Mouse (Mus musculus) forebrain, embryonic 16.5 days (tissue): ENCODE data around the gene Gps2. TPM values are rescaled to one million over a fixed set of nuclear protein-coding genes. Genes with fewer than 3 reads are reported as not detected.

ENCODE experiments used
- ATAC-seq: fragments of 200-750 bp; cut with Nextera tagmentation; 2 replicates; pipeline ENCODE4 v1.8.0; 2017; ENCODE audit warnings: mild to moderate bottlenecking, moderate library complexity
- H3K27ac ChIP-seq: fragments of 300-500 bp; sonication (generic); 2 replicates; pipeline ENCODE4 v1.5.1; 2014; ENCODE audit warnings: low read length, control low read depth
- H3K27me3 ChIP-seq: fragments of 300-500 bp; sonication (generic); replicated peaks from 2 replicates; pipeline ENCODE4 v1.6.1; 2014; ENCODE audit warnings: low read length; ENCODE audit not compliant: control insufficient read depth, insufficient read depth
- H3K36me3 ChIP-seq: fragments of 300-500 bp; sonication (generic); 2 replicates; pipeline ENCODE4 v1.6.1; 2014; ENCODE audit not compliant: control insufficient read depth, insufficient read depth
- H3K4me1 ChIP-seq: fragments of 300-500 bp; sonication (generic); replicated peaks from 2 replicates; pipeline ENCODE4 v1.6.1; 2014; ENCODE audit warnings: low read length; ENCODE audit not compliant: control insufficient read depth, insufficient read depth
- H3K4me2 ChIP-seq: fragments of 300-500 bp; sonication (generic); 2 replicates; pipeline ENCODE4 v1.6.1; 2014; ENCODE audit warnings: mild to moderate bottlenecking, low read length, control low read depth
- H3K4me3 ChIP-seq: fragments of 300-500 bp; sonication (generic); replicated peaks from 2 replicates; pipeline ENCODE4 v1.5.1; 2014; ENCODE audit warnings: mild to moderate bottlenecking, low read length, control low read depth
- H3K9ac ChIP-seq: fragments of 300-500 bp; sonication (generic); replicated peaks from 2 replicates; pipeline ENCODE4 v1.6.1; 2014; ENCODE audit warnings: low read depth, low read length, control low read depth
- H3K9me3 ChIP-seq: fragments of 300-500 bp; sonication (generic); 2 replicates; pipeline ENCODE4 v1.6.1; 2016; ENCODE audit warnings: low read length; ENCODE audit not compliant: control insufficient read depth
- WGBS: fragments of 180-500 bp; shearing (Covaris S2); extraction: QIAGEN DNeasy Blood & Tissue Kit; methylation state at CpG from one replicate; pipeline ENCODE4 v1.1.7; 2014; 5-methylcytosine and 5-hydroxymethylcytosine counted together
- polyA plus RNA-seq: library from polyadenylated mRNA; unstranded; fragments of >200 nt; fragmentation: Nextera tagmentation; extraction: Ambion mirVana; gene quantifications from 2 replicates; pipeline ENCODE4 v1.2.1, GENCODE M21; 2015

Gps2 gene
- polyA plus RNA-seq, 1 experiment from 2014 or later = 91.8 TPM

DNA sequence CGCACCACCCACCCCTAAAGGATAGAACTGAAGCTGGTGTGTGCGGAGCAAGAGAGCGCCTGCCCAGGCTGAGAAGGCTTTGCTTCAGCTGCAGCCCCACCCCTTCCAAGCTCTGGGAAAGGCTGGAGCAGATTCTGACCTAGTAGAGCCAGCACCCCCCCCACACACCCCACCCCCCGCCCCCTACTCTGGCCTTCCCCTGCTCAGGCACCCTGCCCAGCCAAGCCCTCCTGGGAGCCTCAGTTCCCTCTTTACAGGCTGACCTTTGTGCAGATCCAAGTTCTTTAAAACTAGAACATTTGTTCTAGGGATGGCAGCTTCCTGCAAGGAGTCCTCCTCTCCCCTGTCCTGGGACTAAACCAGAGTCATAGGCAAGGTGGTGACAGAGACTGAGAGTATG, 23.7 kb downstream of the Gps2 start:
- no peak overlapping the region for H3K4me3 ChIP-seq
- no peaks in the 10 kb centered on the region for H3K36me3 ChIP-seq
- H3K27ac ChIP-seq = no peak overlapping the region
- H3K9ac ChIP-seq = no peak overlapping the region
- ATAC-seq = no peak
- peaks cover 22% of the 10 kb centered on the region for H3K4me1 ChIP-seq
- H3K9me3 ChIP-seq = no peaks in the 10 kb centered on the region
- H3K27me3 ChIP-seq = peaks cover 13% of the 10 kb centered on the region
- H3K4me2 ChIP-seq = no peak overlapping the region
- WGBS = 32% methylated on average over 4 of the region's 4 CpGs

DNA sequence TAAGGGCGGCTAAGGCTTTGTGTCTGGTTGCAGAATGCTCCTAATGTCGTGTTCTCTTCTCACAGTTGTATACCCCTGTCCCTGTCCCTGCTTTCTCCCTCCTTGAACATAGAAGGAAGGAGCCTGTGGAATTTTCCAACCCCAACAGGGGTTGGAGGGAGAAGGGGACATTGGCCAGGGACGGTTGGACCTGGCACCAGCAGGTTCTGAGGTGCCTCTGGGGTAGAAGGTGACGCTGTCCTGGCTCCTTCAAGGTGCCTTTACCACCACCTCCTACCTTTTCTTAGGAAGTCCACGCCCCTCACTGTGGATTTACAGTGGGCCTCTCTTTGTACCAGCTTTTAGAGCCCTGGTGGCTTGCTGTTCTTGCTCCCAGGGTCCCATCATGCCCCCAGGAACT, 24.1 kb downstream of the Gps2 start:
- no peak for ATAC-seq
- WGBS = 68% methylated on average over 5 of the region's 5 CpGs
- H3K4me1 ChIP-seq = peaks cover 22% of the 10 kb centered on the region

DNA sequence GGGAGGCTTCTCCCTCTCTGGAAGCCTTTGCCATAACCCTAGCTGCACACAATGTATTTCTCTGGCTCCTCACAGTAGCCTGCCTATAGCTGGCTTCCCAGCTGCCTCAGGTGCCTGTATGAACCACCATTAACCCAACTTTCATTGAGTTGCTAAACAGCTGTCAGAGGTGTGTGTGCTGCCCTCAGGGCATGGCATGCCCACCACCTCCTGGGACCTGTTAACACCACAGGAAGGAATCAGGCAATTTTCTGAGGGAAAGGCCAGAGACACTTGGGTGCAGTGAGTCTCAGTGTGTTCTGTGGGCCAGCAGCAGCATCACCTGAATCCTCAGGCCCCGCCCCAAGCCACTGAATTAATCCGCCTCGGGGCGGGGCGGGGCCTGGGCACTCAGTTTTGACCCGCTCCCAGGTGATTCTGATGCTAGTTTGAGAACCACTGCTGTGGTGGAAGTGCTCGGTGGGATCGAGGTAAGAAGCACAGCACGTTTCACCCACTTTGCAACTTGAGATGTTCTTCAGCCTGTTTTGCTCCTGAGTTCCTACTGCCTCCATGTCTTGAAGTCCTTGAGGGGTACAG, 24.8 kb downstream of the Gps2 start:
- Histone ChIP-seq H3K9me3 (no peaks in the 10 kb centered on the region), H3K27me3 (peaks cover 13% of the 10 kb centered on the region), H3K4me2 (no peak overlapping the region), H3K4me3 (no peak overlapping the region), H3K9ac (no peak overlapping the region), H3K36me3 (no peaks in the 10 kb centered on the region), H3K27ac (no peak overlapping the region), H3K4me1 (peaks cover 22% of the 10 kb centered on the region)
- WGBS = 18% methylated on average over 9 of the region's 9 CpGs
- ATAC-seq = no peak

More for the DNA sequence above, 24.1 kb downstream of the Gps2 start:
- H3K27ac ChIP-seq = no peak overlapping the region
- H3K9me3 ChIP-seq = no peaks in the 10 kb centered on the region
- H3K9ac ChIP-seq = no peak overlapping the region
- H3K4me3 ChIP-seq = no peak overlapping the region
- no peak overlapping the region for H3K4me2 ChIP-seq
- peaks cover 13% of the 10 kb centered on the region for H3K27me3 ChIP-seq
- H3K36me3 ChIP-seq = no peaks in the 10 kb centered on the region

DNA sequence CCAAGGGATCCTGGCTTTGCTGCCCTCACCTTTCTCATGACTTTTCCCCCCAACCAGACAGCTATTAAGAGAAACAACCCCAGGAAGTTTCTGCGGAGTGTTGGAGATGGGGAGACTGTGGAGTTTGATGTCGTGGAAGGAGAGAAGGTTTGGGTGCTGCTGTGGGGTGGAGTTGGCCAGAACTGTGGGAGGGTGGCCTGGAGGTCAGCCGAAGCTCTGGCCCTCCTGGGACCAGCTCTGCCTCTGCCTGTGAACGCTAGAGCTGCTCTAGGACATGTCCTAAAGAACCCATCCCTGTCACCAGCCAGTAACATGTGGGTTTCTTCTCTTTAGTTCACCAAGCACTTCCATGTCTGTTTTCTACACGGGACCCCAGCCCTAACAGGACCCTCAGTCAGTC, 25.5 kb downstream of the Gps2 start:
- H3K4me2 ChIP-seq = no peak overlapping the region
- H3K4me3 ChIP-seq = no peak overlapping the region
- no peaks in the 10 kb centered on the region for H3K36me3 ChIP-seq
- H3K27me3 ChIP-seq = peaks cover 13% of the 10 kb centered on the region
- H3K9ac ChIP-seq = no peak overlapping the region
- 66% methylated on average over 5 of the region's 5 CpGs for WGBS
- H3K27ac ChIP-seq = no peak overlapping the region
- peaks cover 19% of the 10 kb centered on the region for H3K4me1 ChIP-seq
- no peaks in the 10 kb centered on the region for H3K9me3 ChIP-seq
- no peak for ATAC-seq

DNA sequence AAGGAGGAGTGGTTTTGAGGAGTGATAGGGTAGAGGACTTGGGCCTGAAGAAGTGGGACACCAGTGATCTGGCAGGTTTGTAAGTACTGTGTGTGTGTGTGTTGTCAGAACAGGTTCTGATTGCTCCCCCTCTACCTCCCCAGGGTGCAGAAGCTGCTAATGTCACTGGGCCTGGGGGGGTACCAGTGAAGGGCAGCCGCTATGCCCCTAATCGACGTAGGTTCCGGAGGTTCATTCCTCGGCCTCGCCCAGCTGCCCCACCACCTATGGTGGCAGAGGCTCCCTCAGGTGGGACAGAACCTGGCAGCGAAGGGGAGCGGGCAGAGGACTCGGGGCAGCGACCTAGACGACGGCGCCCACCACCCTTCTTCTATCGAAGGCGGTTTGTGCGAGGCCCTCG, 26.0 kb downstream of the Gps2 start:
- H3K9ac ChIP-seq = no peak overlapping the region
- H3K4me1 ChIP-seq = peaks cover 15% of the 10 kb centered on the region
- H3K36me3 ChIP-seq = no peaks in the 10 kb centered on the region
- no peaks in the 10 kb centered on the region for H3K9me3 ChIP-seq
- no peak overlapping the region for H3K4me3 ChIP-seq
- WGBS = 94% methylated on average over 17 of the region's 17 CpGs
- no peak for ATAC-seq
- peaks cover 13% of the 10 kb centered on the region for H3K27me3 ChIP-seq
- H3K4me2 ChIP-seq = no peak overlapping the region
- H3K27ac ChIP-seq = no peak overlapping the region

DNA sequence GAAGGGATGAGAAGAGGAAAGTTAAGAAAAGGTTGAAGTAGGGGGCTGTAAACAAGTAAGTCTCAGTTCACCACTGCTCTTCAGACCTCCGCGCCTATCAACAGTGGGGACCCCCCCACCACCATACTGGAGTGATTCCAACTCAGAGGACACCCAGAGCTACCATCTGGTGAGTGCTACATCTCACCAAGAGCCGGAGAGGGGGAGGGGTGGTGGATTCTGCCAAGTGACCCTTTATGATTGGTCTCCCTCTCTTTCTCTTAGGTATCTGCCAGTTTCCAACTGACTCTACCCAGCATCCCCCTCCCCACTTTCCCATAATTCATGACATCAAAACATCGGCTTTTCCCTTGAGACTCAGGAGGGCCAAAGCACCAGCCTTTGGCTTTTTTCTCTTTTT, 27.3 kb downstream of the Gps2 start:
- H3K27me3 ChIP-seq = peaks cover 13% of the 10 kb centered on the region

DNA sequence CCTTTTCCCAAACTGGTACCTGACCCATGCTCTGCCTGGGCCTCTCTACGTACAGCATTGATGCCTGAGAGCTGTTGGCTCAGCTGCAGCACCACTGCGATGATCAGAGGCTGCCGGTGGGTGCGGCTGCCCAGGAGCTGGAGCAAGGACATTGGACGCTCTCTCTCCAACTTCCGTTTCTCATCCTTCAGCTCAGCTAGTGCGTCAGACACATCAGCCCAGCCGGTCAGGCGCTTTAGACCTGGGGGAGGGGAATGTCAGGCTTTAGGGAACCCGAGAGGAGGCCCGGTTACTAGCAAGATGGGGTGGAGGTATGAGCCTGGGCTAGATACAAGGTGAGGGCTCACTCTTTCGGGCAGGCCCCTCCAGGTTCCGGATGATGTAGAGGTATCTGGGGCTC, 31.5 kb downstream of the Gps2 start:
- Histone ChIP-seq H3K9ac (no peak overlapping the region), H3K36me3 (no peaks in the 10 kb centered on the region), H3K4me3 (no peak overlapping the region), H3K27me3 (no peaks in the 10 kb centered on the region), H3K4me1 (peaks cover 17% of the 10 kb centered on the region), H3K9me3 (no peaks in the 10 kb centered on the region), H3K27ac (no peak overlapping the region), H3K4me2 (no peak overlapping the region)
- WGBS = 84% methylated on average over 13 of the region's 13 CpGs
- ATAC-seq = no peak

More for the DNA sequence above, 27.3 kb downstream of the Gps2 start:
- ATAC-seq = no peak
- H3K4me1 ChIP-seq = peaks cover 9% of the 10 kb centered on the region
- 80% methylated on average over 4 of the region's 4 CpGs for WGBS
- H3K9ac ChIP-seq = no peak overlapping the region
- H3K4me3 ChIP-seq = no peak overlapping the region
- no peaks in the 10 kb centered on the region for H3K9me3 ChIP-seq
- H3K36me3 ChIP-seq = no peaks in the 10 kb centered on the region
- H3K4me2 ChIP-seq = no peak overlapping the region
- H3K27ac ChIP-seq = no peak overlapping the region

DNA sequence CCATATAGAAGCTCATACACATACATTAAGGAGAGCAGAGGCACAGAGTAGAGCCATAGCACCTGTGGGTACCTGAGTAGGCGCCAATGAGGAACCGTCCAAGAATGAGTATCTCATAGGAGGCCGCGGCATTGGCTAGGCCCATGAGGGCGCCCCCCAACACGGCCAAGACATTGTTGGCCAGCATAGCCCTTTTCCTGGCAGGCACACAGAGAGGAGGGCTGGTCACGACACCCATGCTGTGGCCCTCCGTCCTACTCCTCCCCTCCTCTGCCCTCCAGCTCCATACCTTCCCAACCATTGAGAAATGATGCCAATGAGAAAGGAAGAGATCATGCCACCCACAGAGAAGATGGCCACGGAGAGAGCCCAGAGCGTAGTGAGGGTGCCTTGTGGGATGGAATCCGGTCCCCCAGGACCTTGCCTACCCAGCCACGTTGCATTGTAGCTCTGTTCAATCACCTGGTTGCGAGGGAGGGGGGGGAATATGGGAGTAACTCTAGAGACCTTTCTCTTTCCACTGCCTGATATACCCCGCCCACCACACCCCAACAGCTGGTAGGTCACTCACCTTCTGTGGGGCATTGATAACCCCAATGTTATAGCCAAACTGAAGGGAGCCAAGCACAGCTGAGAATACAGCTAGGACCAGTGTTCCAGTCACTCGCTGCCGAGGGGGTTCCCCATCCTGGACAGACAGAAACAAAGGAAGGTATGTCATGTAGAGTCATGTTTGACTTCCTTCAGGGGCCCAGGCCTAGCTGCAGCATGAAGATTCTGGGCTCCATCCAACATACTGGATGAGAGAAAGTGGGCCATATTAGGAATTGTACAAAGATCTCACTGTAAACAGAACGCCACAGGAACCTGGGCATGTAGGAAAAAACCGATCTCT, 32.6 kb downstream of the Gps2 start:
- Histone ChIP-seq H3K9me3 (no peaks in the 10 kb centered on the region), H3K27me3 (no peaks in the 10 kb centered on the region), H3K9ac (no peak overlapping the region), H3K36me3 (no peaks in the 10 kb centered on the region), H3K4me3 (no peak overlapping the region), H3K4me2 (no peak overlapping the region), H3K4me1 (peaks cover 17% of the 10 kb centered on the region), H3K27ac (no peak overlapping the region)
- 91% methylated on average over 18 of the region's 18 CpGs for whole genome bisulfite sequencing
- ATAC-seq = no peak

DNA sequence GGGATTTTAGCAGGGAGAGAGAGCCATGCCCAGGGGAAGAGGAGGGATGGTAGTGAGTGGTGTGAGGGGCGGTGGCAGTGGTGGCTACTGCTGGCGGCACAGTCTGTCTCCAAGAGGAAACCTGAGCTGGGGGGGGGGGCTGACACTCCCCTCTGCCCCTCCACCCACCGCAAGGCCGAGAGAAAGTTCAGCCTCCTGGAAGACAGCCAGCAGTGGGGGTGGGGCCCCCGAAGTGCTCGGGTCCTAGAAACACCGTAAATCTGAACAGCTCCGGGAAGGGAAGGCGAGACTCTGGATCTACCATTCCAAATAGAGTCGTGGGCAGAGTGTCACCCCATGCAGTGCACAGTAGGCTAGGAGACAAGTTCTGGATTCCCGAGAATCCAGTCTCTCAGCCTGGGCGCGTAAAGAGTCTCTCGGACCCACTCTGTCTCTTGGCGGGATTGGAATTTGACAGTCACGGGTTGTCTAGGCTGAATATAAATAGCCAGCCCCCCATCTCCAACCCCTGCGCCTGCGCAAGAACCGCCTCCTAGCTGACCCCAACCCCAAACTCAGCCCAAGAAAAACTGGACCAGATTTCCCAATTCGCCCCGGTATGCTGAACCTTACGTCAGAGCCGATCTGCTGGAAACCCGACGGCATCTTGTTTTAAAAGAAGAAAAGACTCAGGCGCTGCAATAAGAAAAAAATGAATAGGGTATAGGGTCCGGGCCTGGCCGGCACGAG, 33.8 kb downstream of the Gps2 start:
- H3K4me3 ChIP-seq = peak overlapping the region; percentile 53
- ATAC-seq = peak; percentile 49
- peak overlapping the region; percentile 53 for H3K9ac ChIP-seq
- H3K27ac ChIP-seq = peak overlapping the region; percentile 16; the same call in 1 of the 2 replicates
- H3K4me1 ChIP-seq = peaks cover 17% of the 10 kb centered on the region
- WGBS = 2% methylated on average over 29 of the region's 29 CpGs
- no peaks in the 10 kb centered on the region for H3K36me3 ChIP-seq
- no peaks in the 10 kb centered on the region for H3K27me3 ChIP-seq
- no peaks in the 10 kb centered on the region for H3K9me3 ChIP-seq
- H3K4me2 ChIP-seq = peak overlapping the region; percentile 61
